Mouse (Mus musculus): ENCODE measurements around the gene Agbl3.

DNA sequence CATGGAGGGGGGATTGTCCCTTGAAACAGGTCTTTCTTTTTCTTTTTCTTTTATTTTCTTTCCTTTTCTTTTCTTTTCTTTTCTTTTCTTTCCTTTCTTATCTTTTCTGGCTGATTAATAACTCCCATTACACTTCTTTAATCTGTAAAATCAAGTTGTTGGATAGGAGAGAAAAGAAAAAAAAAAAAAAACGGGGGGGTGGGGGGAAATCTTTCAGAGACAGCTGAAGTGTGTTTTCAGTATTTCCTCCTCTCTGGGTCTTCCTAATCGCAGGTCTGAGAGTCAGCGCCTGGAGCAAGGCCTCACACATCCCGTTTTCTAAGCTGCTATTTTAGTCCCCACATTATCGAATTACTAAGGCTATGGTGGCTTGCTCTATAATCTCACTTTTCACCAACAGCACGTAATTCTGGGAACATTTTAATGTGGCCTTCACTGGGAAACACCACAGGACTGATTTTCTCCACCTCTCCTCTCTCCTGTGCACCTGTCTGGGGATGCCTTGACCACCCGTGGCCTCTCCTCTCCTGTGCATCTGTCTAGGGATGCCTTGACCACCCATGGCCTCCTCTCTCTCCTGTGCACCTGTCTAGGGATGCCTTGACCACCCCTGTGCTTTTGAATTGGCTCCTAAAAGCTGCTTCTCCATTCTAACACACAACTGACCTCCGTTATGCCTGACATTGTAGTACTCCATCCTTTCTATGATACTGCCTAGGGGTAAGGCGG, 83.7 kb downstream of the Agbl3 start:
- TF ChIP-seq CTCF (IDR thresholded peaks at IDR 0.05; ENCODE audit: insufficient read depth, low read length) (no peak), POLR2A (IDR thresholded peaks at IDR 0.05; ENCODE audit: borderline replicate concordance, extremely low read depth, low read depth, low read length) (no peak)

Measured in lung, adult 2 months (tissue).